Mouse (Mus musculus): ENCODE data around the gene Tbc1d10a. TPM values are rescaled to one million over a fixed set of nuclear protein-coding genes. Genes with fewer than 3 reads are reported as not detected.

The Tbc1d10a gene
- polyA plus RNA-seq, 1 experiment, result 112 TPM

DNA sequence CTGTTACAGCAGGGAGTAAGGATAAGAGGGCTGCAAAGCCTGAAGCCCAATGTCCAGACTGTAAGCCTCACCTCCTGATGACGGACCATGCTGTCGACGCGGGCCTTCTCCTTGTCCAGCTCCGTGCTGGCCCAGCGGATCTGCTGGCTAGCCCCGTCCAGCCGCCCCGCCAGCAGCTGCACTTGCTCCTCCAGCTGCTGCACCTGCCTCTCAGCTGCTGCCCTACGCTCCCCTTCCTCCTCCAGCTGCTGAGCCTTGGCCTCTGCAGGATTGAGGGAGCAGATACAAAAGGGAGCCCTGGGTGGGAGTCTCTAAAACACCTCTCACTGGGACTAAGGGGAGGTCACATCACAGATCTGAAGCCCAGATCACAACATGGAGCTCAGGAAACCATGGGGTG is 39.5 kb upstream of the Tbc1d10a start:
- H3K4me1 ChIP-seq (replicated peaks; ENCODE audit: control insufficient read depth, insufficient read depth, low read length), result no peaks in the 10 kb centered on the region
- TF ChIP-seq POLR2A (IDR thresholded peaks at IDR 0.05; ENCODE audit: control insufficient read depth, extremely low read depth, insufficient read depth, low read length, poor library complexity), result no peak
- no peak for TF ChIP-seq CTCF (IDR thresholded peaks at IDR 0.05; ENCODE audit: borderline replicate concordance, control insufficient read depth, extremely low read depth, insufficient read depth, low read length, poor library complexity)
- H3K27me3 ChIP-seq (ENCODE audit: control insufficient read depth, insufficient read depth, low read length), result no peaks in the 10 kb centered on the region
- H3K4me3 ChIP-seq (ENCODE audit: control insufficient read depth, insufficient read depth, low read length), result no peak overlapping the region
- H3K36me3 ChIP-seq (ENCODE audit: control insufficient read depth, insufficient read depth, low read length), result no peaks in the 10 kb centered on the region
- WGBS, result 94% methylated on average over 10 of the region's 10 CpGs
- no peak overlapping the region for H3K27ac ChIP-seq (ENCODE audit: control insufficient read depth, insufficient read depth, low read length)
- no peak for DNase-seq

DNA sequence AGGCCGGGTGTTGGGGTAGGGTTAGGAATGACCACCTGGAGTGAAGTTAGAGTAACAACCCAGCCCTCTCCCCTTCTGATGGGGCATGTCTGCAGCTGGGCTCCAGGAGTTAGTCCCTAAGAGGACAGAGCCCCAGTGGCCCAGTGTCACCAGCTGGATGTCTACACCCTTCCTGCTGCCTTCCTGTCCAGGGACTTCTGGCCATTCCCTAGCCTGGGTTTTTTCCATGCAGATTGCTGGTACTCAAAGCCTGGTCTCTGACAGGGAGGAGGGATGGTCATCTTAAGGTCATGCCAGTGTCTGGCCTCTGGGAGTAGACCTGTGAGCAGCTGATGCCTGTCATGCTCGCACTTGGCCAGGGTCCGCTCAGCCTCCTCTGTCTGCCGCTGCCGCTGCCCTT is 38.5 kb upstream of the Tbc1d10a start:
- no peak overlapping the region for H3K27ac ChIP-seq (ENCODE audit: control insufficient read depth, insufficient read depth, low read length)
- WGBS, result 97% methylated on average over 5 of the region's 5 CpGs
- H3K4me1 ChIP-seq (replicated peaks; ENCODE audit: control insufficient read depth, insufficient read depth, low read length), result no peaks in the 10 kb centered on the region
- no peak overlapping the region for H3K4me3 ChIP-seq (ENCODE audit: control insufficient read depth, insufficient read depth, low read length)
- no peaks in the 10 kb centered on the region for H3K36me3 ChIP-seq (ENCODE audit: control insufficient read depth, insufficient read depth, low read length)
- TF ChIP-seq CTCF (IDR thresholded peaks at IDR 0.05; ENCODE audit: borderline replicate concordance, control insufficient read depth, extremely low read depth, insufficient read depth, low read length, poor library complexity), result no peak
- no peak for TF ChIP-seq POLR2A (IDR thresholded peaks at IDR 0.05; ENCODE audit: control insufficient read depth, extremely low read depth, insufficient read depth, low read length, poor library complexity)
- no peaks in the 10 kb centered on the region for H3K27me3 ChIP-seq (ENCODE audit: control insufficient read depth, insufficient read depth, low read length)
- DNase-seq, result no peak

DNA sequence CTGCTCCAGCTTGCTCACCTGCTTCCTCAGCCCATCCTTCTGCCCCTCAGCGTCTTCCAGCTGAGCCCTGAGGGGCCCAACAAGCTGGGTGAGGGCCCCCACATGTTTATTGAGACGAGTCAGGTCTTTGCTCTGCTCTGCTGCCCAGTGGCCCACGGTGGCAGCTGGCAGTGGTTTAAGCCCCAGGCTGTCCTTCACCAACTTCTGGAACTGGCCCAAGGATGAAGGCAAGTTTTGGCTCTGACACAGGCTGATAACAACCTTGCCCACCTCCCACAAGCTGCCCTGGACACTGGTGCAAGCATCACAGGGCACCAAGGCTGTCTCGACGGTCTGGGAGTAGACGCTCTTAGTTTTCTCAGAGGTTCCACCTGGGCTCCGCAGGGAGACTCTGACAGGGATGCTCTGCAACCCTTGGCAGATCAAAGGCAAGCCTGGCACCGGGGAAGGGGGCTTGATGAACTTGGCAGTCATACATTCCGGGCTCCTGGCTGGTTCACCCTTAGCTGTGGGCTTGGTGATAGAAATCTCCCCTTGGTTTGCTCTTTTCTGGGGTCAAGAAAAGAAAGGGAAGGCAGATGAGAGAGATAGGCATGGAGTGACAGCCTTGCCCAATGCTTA is 37.9 kb upstream of the Tbc1d10a start:
- Histone ChIP-seq H3K4me1 (replicated peaks; ENCODE audit: control insufficient read depth, insufficient read depth, low read length) (no peaks in the 10 kb centered on the region), H3K36me3 (ENCODE audit: control insufficient read depth, insufficient read depth, low read length) (no peaks in the 10 kb centered on the region), H3K4me3 (ENCODE audit: control insufficient read depth, insufficient read depth, low read length) (no peak overlapping the region), H3K27ac (ENCODE audit: control insufficient read depth, insufficient read depth, low read length) (no peak overlapping the region), H3K27me3 (ENCODE audit: control insufficient read depth, insufficient read depth, low read length) (no peaks in the 10 kb centered on the region)
- TF ChIP-seq POLR2A (IDR thresholded peaks at IDR 0.05; ENCODE audit: control insufficient read depth, extremely low read depth, insufficient read depth, low read length, poor library complexity) (no peak), CTCF (IDR thresholded peaks at IDR 0.05; ENCODE audit: borderline replicate concordance, control insufficient read depth, extremely low read depth, insufficient read depth, low read length, poor library complexity) (no peak)
- DNase-seq, result no peak
- 94% methylated on average over 9 of the region's 9 CpGs for WGBS

DNA sequence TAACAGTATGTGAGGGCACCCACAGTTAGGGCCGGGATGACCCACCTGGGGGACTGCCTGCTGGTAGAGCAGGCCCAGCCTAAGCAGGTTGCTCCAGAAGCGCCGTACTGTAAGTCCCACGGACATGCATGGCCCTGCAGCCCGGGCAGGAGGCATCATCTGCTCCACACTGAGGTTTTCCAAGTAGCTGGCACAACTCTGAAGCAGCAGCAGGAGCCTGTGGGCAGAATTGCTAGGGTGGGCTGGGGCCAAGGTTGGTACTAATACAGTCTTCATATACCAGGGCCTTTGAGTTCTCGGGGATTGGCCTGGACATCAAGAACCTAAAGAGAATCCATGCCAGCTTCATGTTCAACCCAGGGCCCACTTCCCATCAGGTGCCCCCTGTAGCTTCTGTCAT is 36.7 kb upstream of the Tbc1d10a start:
- WGBS, result 98% methylated on average over 6 of the region's 6 CpGs
- Histone ChIP-seq H3K4me1 (replicated peaks; ENCODE audit: control insufficient read depth, insufficient read depth, low read length) (no peaks in the 10 kb centered on the region), H3K27me3 (ENCODE audit: control insufficient read depth, insufficient read depth, low read length) (no peaks in the 10 kb centered on the region), H3K36me3 (ENCODE audit: control insufficient read depth, insufficient read depth, low read length) (no peaks in the 10 kb centered on the region), H3K4me3 (ENCODE audit: control insufficient read depth, insufficient read depth, low read length) (no peak overlapping the region), H3K27ac (ENCODE audit: control insufficient read depth, insufficient read depth, low read length) (no peak overlapping the region)
- DNase-seq, result no peak
- no peak for TF ChIP-seq CTCF (IDR thresholded peaks at IDR 0.05; ENCODE audit: borderline replicate concordance, control insufficient read depth, extremely low read depth, insufficient read depth, low read length, poor library complexity)
- TF ChIP-seq POLR2A (IDR thresholded peaks at IDR 0.05; ENCODE audit: control insufficient read depth, extremely low read depth, insufficient read depth, low read length, poor library complexity), result no peak

DNA sequence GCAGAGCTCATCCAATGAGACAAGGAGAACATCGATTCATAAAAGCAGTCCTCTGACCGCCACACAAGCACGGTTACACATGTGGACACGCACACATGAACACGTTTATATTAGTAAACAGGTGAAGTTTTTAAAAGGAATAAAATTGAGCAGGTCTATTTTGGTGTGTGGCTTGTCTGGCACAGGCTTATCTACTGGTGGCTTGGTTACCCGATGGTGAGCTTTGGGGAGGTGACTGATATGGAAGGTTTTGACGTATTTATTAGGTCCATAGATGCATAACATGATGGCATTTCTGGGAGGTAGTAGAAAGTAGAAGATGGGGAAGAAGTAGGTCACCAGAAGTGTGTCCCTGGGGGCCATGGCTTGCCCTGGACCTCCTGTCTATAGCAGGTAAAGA is 32.9 kb upstream of the Tbc1d10a start:
- Histone ChIP-seq H3K4me3 (ENCODE audit: control insufficient read depth, insufficient read depth, low read length) (no peak overlapping the region), H3K27me3 (ENCODE audit: control insufficient read depth, insufficient read depth, low read length) (no peaks in the 10 kb centered on the region), H3K27ac (ENCODE audit: control insufficient read depth, insufficient read depth, low read length) (no peak overlapping the region), H3K4me1 (replicated peaks; ENCODE audit: control insufficient read depth, insufficient read depth, low read length) (no peaks in the 10 kb centered on the region), H3K36me3 (ENCODE audit: control insufficient read depth, insufficient read depth, low read length) (no peaks in the 10 kb centered on the region)
- DNase-seq, result no peak
- TF ChIP-seq POLR2A (IDR thresholded peaks at IDR 0.05; ENCODE audit: control insufficient read depth, extremely low read depth, insufficient read depth, low read length, poor library complexity), result no peak
- no peak for TF ChIP-seq CTCF (IDR thresholded peaks at IDR 0.05; ENCODE audit: borderline replicate concordance, control insufficient read depth, extremely low read depth, insufficient read depth, low read length, poor library complexity)
- WGBS, result 97% methylated on average over 7 of the region's 7 CpGs

DNA sequence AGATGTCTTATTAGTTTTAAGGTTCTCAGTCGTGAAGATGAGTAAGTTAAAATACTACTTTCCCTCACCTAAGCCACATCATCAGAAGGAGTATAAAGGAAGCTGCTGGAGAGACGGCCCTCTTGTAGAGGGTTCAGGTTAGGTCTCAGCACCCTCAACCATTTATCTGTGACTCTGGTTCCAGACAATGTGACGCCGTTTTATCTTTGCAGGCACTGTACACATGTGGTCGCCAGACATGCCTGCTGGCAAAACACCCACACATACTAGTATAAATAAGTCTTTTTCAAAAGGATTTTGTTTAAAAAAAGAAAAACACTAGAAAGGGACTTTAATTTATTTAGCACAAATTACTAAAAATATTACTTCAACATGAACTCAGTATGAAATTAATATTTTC is 30.9 kb upstream of the Tbc1d10a start:
- no peak overlapping the region for H3K27ac ChIP-seq (ENCODE audit: control insufficient read depth, insufficient read depth, low read length)

DNA sequence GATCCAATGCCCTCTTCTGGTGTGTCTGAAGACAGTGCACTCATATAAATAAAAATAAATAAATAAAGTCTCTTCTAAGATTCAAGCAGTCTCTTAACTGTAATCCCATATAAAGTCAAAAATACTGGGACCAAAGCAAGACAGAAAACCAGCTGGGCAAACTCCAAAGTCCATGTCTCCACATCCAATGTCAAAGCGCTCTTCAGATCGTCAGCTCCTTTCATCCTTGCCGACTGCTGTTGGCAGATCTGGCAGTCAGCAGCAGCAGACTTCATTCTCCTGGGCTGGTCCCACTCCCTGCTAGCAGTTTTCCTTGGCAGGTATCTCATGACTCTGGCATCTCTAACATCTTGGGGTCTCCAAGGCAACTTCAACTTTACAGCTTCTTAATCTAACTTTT is 27.9 kb upstream of the Tbc1d10a start:
- DNase-seq, result no peak
- 93% methylated on average over 3 of the region's 3 CpGs for WGBS
- Histone ChIP-seq H3K4me1 (replicated peaks; ENCODE audit: control insufficient read depth, insufficient read depth, low read length) (peaks cover 5% of the 10 kb centered on the region), H3K27ac (ENCODE audit: control insufficient read depth, insufficient read depth, low read length) (no peak overlapping the region), H3K4me3 (ENCODE audit: control insufficient read depth, insufficient read depth, low read length) (no peak overlapping the region), H3K36me3 (ENCODE audit: control insufficient read depth, insufficient read depth, low read length) (peaks cover 12% of the 10 kb centered on the region), H3K27me3 (ENCODE audit: control insufficient read depth, insufficient read depth, low read length) (no peaks in the 10 kb centered on the region)
- no peak for TF ChIP-seq POLR2A (IDR thresholded peaks at IDR 0.05; ENCODE audit: control insufficient read depth, extremely low read depth, insufficient read depth, low read length, poor library complexity)
- TF ChIP-seq CTCF (IDR thresholded peaks at IDR 0.05; ENCODE audit: borderline replicate concordance, control insufficient read depth, extremely low read depth, insufficient read depth, low read length, poor library complexity), result no peak

More for the DNA sequence above, 30.9 kb upstream of the Tbc1d10a start:
- WGBS, result 90% methylated on average over 5 of the region's 5 CpGs
- Histone ChIP-seq H3K4me3 (ENCODE audit: control insufficient read depth, insufficient read depth, low read length) (no peak overlapping the region), H3K4me1 (replicated peaks; ENCODE audit: control insufficient read depth, insufficient read depth, low read length) (no peaks in the 10 kb centered on the region), H3K27me3 (ENCODE audit: control insufficient read depth, insufficient read depth, low read length) (no peaks in the 10 kb centered on the region), H3K36me3 (ENCODE audit: control insufficient read depth, insufficient read depth, low read length) (no peaks in the 10 kb centered on the region)
- DNase-seq, result no peak
- no peak for TF ChIP-seq CTCF (IDR thresholded peaks at IDR 0.05; ENCODE audit: borderline replicate concordance, control insufficient read depth, extremely low read depth, insufficient read depth, low read length, poor library complexity)
- no peak for TF ChIP-seq POLR2A (IDR thresholded peaks at IDR 0.05; ENCODE audit: control insufficient read depth, extremely low read depth, insufficient read depth, low read length, poor library complexity)

Measured in thymus, adult 2 months (tissue).